Mouse (Mus musculus) neural tube, embryonic 13.5 days (tissue): ENCODE data around the gene Icos. TPM values are rescaled to one million over a fixed set of nuclear protein-coding genes. Genes with fewer than 3 reads are reported as not detected.

Source experiments
- ATAC-seq: fragments of 200-750 bp; cut with Nextera tagmentation; 2 replicates; pipeline ENCODE4 v1.8.0; 2017; ENCODE audit warnings: low read depth, mild to moderate bottlenecking, moderate TSS enrichment, moderate library complexity
- H3K27ac ChIP-seq: fragments of 300-500 bp; sonication (generic); replicated peaks from 2 replicates; pipeline ENCODE4 v1.5.1; 2015; ENCODE audit warnings: moderate library complexity, mild to moderate bottlenecking, inconsistent platforms
- H3K27me3 ChIP-seq: fragments of 300-500 bp; sonication (generic); 2 replicates; pipeline ENCODE4 v1.6.1; 2015; ENCODE audit warnings: mild to moderate bottlenecking, inconsistent platforms
- H3K36me3 ChIP-seq: fragments of 300-500 bp; sonication (generic); 2 replicates; pipeline ENCODE4 v1.6.1; 2015; ENCODE audit warnings: mild to moderate bottlenecking, inconsistent platforms
- H3K4me1 ChIP-seq: fragments of 300-500 bp; sonication (generic); replicated peaks from 2 replicates; pipeline ENCODE4 v1.6.1; 2015; ENCODE audit warnings: inconsistent platforms
- H3K4me2 ChIP-seq: fragments of 300-500 bp; sonication (generic); 2 replicates; pipeline ENCODE4 v1.6.1; 2015; ENCODE audit warnings: inconsistent platforms, mild to moderate bottlenecking, moderate library complexity
- H3K4me3 ChIP-seq: fragments of 300-500 bp; sonication (generic); 2 replicates; pipeline ENCODE4 v1.5.1; 2015; ENCODE audit warnings: mild to moderate bottlenecking, inconsistent platforms
- H3K9ac ChIP-seq: fragments of 300-500 bp; sonication (generic); 2 replicates; pipeline ENCODE4 v1.6.1; 2015; ENCODE audit warnings: moderate library complexity, mild to moderate bottlenecking, inconsistent platforms
- H3K9me3 ChIP-seq: fragments of 300-500 bp; sonication (generic); 2 replicates; pipeline ENCODE4 v1.6.1; 2016; ENCODE audit warnings: inconsistent platforms
- WGBS: fragments of 180-500 bp; shearing (Covaris S2); methylation state at CpG from one replicate; pipeline ENCODE4 v1.1.7; 2015; 5-methylcytosine and 5-hydroxymethylcytosine counted together
- polyA plus RNA-seq: library from polyadenylated mRNA; unstranded; fragments of >200 nt; fragmentation: Nextera tagmentation; extraction: Ambion mirVana; gene quantifications from 2 replicates; pipeline ENCODE4 v1.2.1, GENCODE M21; 2015

Icos gene
- polyA plus RNA-seq, 1 experiment from 2014 or later, result not detected

- Histone ChIP-seq H3K9ac (no peak overlapping the region), H3K4me1 (no peaks in the 10 kb centered on the region), H3K4me3 (no peak overlapping the region), H3K4me2 (no peak overlapping the region), H3K9me3 (no peaks in the 10 kb centered on the region), H3K27me3 (no peaks in the 10 kb centered on the region), H3K27ac (no peak overlapping the region), H3K36me3 (no peaks in the 10 kb centered on the region)
- 87% methylated on average over 3 of the region's 3 CpGs for WGBS
- no peak for ATAC-seq
Observed at GRCm38 (mm10) chr1:61047336-61047735, 69.6 kb downstream of the Icos start.

Other genes starting within 250 kb of the Icos start
- not detected in 2 replicates for gene Ctla4, start 90.9 kb upstream of the Icos start, polyA plus RNA-seq